Mouse (Mus musculus): ENCODE results near the gene Matk. TPM values are rescaled to one million over a fixed set of nuclear protein-coding genes. Genes with fewer than 3 reads are reported as not detected.

Matk gene
- total and polyA plus RNA-seq, 3 experiments = 0.23 to 1.0 TPM; not detected in 1

DNA sequence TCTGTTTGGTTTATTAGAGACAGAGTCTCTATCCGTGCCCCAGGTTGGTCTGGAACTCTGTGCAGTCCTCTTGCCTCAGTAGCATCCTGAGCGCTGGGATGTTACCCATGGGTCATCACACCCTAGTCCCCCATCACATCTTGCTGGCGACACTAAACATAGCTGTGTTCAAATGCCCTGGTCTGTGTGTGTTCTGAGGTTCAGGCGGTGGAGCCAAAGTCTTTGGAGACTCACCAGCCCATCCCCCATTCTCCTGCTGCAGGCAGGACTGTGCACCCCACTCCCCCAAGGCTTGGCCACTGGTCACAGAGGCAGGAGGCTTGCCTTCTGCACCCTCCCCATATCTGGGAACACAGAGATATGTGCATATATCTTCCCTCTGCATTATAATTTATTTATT lies 48.6 kb upstream of the Matk start:
- no peaks in the 10 kb centered on the region; a peak in 1 of 4 replicates for H3K27me3 ChIP-seq (ENCODE audit: control insufficient read depth in 1 of 2, insufficient read depth in 2 of 2, low read length in 2 of 2)
- DNase-seq (ENCODE audit: low read depth, low spot score) = no peak
- no peaks in the 10 kb centered on the region for H3K9me3 ChIP-seq (replicated peaks; ENCODE audit: insufficient read depth, low read length)
- TF ChIP-seq MAZ (IDR thresholded peaks at IDR 0.05; ENCODE audit: low read depth, low read length) = no peak
- TF ChIP-seq ELF1 (IDR thresholded peaks at IDR 0.05; ENCODE audit: low read depth, low read length) = no peak
- no peak overlapping the region for H3K4me3 ChIP-seq (ENCODE audit: control insufficient read depth in 1 of 2, insufficient read depth in 1 of 2, low read depth in 2 of 2, low read length in 2 of 2)
- no peaks in the 10 kb centered on the region for H3K79me2 ChIP-seq (ENCODE audit: control insufficient read depth, insufficient read depth, low read length, poor library complexity)
- H3K36me3 ChIP-seq (ENCODE audit: control insufficient read depth in 1 of 2, insufficient read depth in 2 of 2, low read length in 2 of 2) = no peaks in the 10 kb centered on the region; a peak in 1 of 4 replicates
- peaks cover 0 to 6% of the 10 kb centered on the region in 2 experiments; a peak in 1 of 4 replicates for H3K4me1 ChIP-seq (ENCODE audit: control insufficient read depth in 1 of 2, insufficient read depth in 2 of 2, low read length in 2 of 2)
- no peak overlapping the region for H3K9ac ChIP-seq (ENCODE audit: control insufficient read depth, low read depth, low read length, poor library complexity, severe bottlenecking)
- H3K27ac ChIP-seq (ENCODE audit: control insufficient read depth, low read depth, low read length) = no peak overlapping the region

DNA sequence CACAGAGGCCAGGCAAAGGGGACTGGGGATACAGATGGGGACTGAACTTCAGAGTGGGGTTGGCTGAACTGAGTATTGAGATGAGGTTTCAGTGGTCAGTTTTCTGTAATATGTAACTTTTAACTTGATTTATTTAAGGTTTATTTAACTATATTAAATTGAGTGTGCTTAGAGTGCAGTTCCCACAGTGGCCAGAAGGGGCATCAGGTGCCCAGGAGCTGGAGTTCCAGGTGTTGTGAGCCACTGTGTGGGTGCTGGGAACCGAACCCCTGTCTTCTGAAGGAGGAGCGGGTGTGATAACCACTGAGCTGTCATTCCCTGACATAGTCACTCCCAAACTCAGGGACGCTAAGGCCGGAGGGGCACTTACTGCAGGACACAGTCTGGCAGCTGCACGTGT lies 42.6 kb upstream of the Matk start:
- no peaks in the 10 kb centered on the region; a peak in 1 of 4 replicates for H3K27me3 ChIP-seq (ENCODE audit: control insufficient read depth in 1 of 2, insufficient read depth in 2 of 2, low read length in 2 of 2)
- H3K9me3 ChIP-seq (replicated peaks; ENCODE audit: insufficient read depth, low read length) = no peaks in the 10 kb centered on the region
- no peak for TF ChIP-seq ZKSCAN1 (IDR thresholded peaks at IDR 0.05; ENCODE audit: low read depth, low read length)
- peak; percentile 46 to 67 (median 57) for TF ChIP-seq CTCF (IDR thresholded peaks at IDR 0.05 in 2 of 3, conservative IDR thresholded peaks at IDR 0.05 in 1 of 3; ENCODE audit: control insufficient read depth in 1 of 3, insufficient read depth in 1 of 3, low read depth in 2 of 3, low read length in 3 of 3, poor library complexity in 1 of 3, severe bottlenecking in 1 of 3)
- peak; percentile 4; the same call in 1 of the 2 replicates for TF ChIP-seq RAD21 (IDR thresholded peaks at IDR 0.05; ENCODE audit: low read depth, low read length)
- TF ChIP-seq E2F4 (IDR thresholded peaks at IDR 0.05; ENCODE audit: borderline replicate concordance, low read depth, low read length) = no peak
- TF ChIP-seq MYB (IDR thresholded peaks at IDR 0.05; ENCODE audit: low read depth, low read length) = no peak
- no peak for TF ChIP-seq TAL1 (IDR thresholded peaks at IDR 0.05; ENCODE audit: low read length)
- peak; percentile 45 for DNase-seq (ENCODE audit: low read depth, low spot score)
- H3K4me1 ChIP-seq (ENCODE audit: control insufficient read depth in 1 of 2, insufficient read depth in 2 of 2, low read length in 2 of 2) = no peaks in the 10 kb centered on the region; a peak in 1 of 4 replicates
- no peak overlapping the region for H3K4me3 ChIP-seq (ENCODE audit: control insufficient read depth in 1 of 2, insufficient read depth in 1 of 2, low read depth in 2 of 2, low read length in 2 of 2)
- H3K9ac ChIP-seq (ENCODE audit: control insufficient read depth, low read depth, low read length, poor library complexity, severe bottlenecking) = no peak overlapping the region
- no peaks in the 10 kb centered on the region for H3K79me2 ChIP-seq (ENCODE audit: control insufficient read depth, insufficient read depth, low read length, poor library complexity)
- H3K27ac ChIP-seq (ENCODE audit: control insufficient read depth, low read depth, low read length) = no peak overlapping the region
- H3K36me3 ChIP-seq (ENCODE audit: control insufficient read depth in 1 of 2, insufficient read depth in 2 of 2, low read length in 2 of 2) = no peaks in the 10 kb centered on the region

DNA sequence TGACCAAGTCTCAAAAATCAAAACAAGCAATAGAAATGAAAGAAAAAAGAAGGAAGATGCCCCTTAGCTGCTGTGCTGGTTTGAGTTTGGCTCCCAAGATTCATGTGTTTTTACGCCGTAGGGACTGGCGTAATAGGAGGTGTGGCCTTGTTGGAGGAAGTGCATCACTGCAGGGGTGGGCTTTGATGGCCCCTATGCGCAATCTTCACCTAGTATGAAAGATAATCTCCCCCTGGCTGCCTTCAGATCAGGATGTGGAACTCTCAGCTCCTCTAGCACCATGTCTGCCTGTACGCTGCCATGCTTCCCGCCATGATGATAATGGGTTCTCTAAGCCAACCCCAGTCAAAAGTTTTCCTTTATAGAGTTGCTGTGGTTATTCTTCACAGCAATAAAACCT lies 36.5 kb upstream of the Matk start:
- peak overlapping the region; percentile 31 to 60; a peak in 3 of 4 replicates for H3K4me3 ChIP-seq (ENCODE audit: control insufficient read depth in 1 of 2, insufficient read depth in 1 of 2, low read depth in 2 of 2, low read length in 2 of 2)
- H3K4me1 ChIP-seq (ENCODE audit: control insufficient read depth in 1 of 2, insufficient read depth in 2 of 2, low read length in 2 of 2) = peaks cover 2 to 13% of the 10 kb centered on the region in 2 experiments
- H3K9me3 ChIP-seq (replicated peaks; ENCODE audit: insufficient read depth, low read length) = no peaks in the 10 kb centered on the region
- peak overlapping the region; percentile 48 for H3K27ac ChIP-seq (ENCODE audit: control insufficient read depth, low read depth, low read length)
- no peaks in the 10 kb centered on the region for H3K27me3 ChIP-seq (ENCODE audit: control insufficient read depth in 1 of 2, insufficient read depth in 2 of 2, low read length in 2 of 2)
- DNase-seq (ENCODE audit: low read depth, low spot score) = peak; percentile 90
- no peaks in the 10 kb centered on the region for H3K79me2 ChIP-seq (ENCODE audit: control insufficient read depth, insufficient read depth, low read length, poor library complexity)
- H3K36me3 ChIP-seq (ENCODE audit: control insufficient read depth in 1 of 2, insufficient read depth in 2 of 2, low read length in 2 of 2) = peaks cover 0 to 2% of the 10 kb centered on the region in 2 experiments; a peak in 1 of 4 replicates
- peak overlapping the region; percentile 49 for H3K9ac ChIP-seq (ENCODE audit: control insufficient read depth, low read depth, low read length, poor library complexity, severe bottlenecking)
- peak; percentile 63; the same call in 1 of the 2 replicates for TF ChIP-seq ZMIZ1 (IDR thresholded peaks at IDR 0.05; ENCODE audit: low read depth, low read length)
- no peak for TF ChIP-seq UBTF (IDR thresholded peaks at IDR 0.05; ENCODE audit: borderline replicate concordance, insufficient read depth, low read depth, low read length)
- TF ChIP-seq GABPA (IDR thresholded peaks at IDR 0.05; ENCODE audit: low read depth, low read length) = no peak
- TF ChIP-seq RCOR1 (IDR thresholded peaks at IDR 0.05; ENCODE audit: low read depth, low read length) = peak; percentile 43; the same call in 1 of the 2 replicates
- no peak for TF ChIP-seq USF2 (IDR thresholded peaks at IDR 0.05; ENCODE audit: borderline replicate concordance in 1 of 2, insufficient read depth in 1 of 2, low read depth in 1 of 2, low read length in 2 of 2)
- TF ChIP-seq E2F4 (IDR thresholded peaks at IDR 0.05; ENCODE audit: borderline replicate concordance, low read depth, low read length) = no peak
- no peak for TF ChIP-seq KAT2A (conservative IDR thresholded peaks at IDR 0.05; ENCODE audit: low read depth, low read length)
- 0 out of 2 replicates have a peak, but pooled peaks have one; percentile 19 for TF ChIP-seq ETS1 (IDR thresholded peaks at IDR 0.05; ENCODE audit: low read depth, low read length)
- TF ChIP-seq ZC3H11A (IDR thresholded peaks at IDR 0.05; ENCODE audit: low read depth, low read length) = no peak
- peak; percentile 45; the same call in 1 of the 2 replicates for TF ChIP-seq MAX (IDR thresholded peaks at IDR 0.05; ENCODE audit: low read length)
- no peak for TF ChIP-seq CHD1 (IDR thresholded peaks at IDR 0.05; ENCODE audit: low read depth, low read length)
- no peak for TF ChIP-seq JUND (IDR thresholded peaks at IDR 0.05; ENCODE audit: low read depth, low read length)
- TF ChIP-seq SMC3 (IDR thresholded peaks at IDR 0.05; ENCODE audit: low read depth, low read length) = no peak
- peak; percentile 56; the same call in 1 of the 2 replicates for TF ChIP-seq TCF12 (IDR thresholded peaks at IDR 0.05; ENCODE audit: low read depth, low read length)
- TF ChIP-seq ZNF384 (IDR thresholded peaks at IDR 0.05; ENCODE audit: low read depth, low read length) = no peak
- no peak for TF ChIP-seq MEF2A (IDR thresholded peaks at IDR 0.05; ENCODE audit: extremely low read depth, insufficient replicate concordance, low read depth, low read length, poor library complexity, severe bottlenecking)
- no peak for TF ChIP-seq MYB (IDR thresholded peaks at IDR 0.05; ENCODE audit: low read depth, low read length)
- peak; percentile 47; the same call in 1 of the 2 replicates for TF ChIP-seq GATA1 (IDR thresholded peaks at IDR 0.05; ENCODE audit: low read depth, low read length)
- peak; percentile 48 to 76; a peak in 2 of 4 replicates for TF ChIP-seq POLR2A (IDR thresholded peaks at IDR 0.05; ENCODE audit: control insufficient read depth in 1 of 2, insufficient read depth in 1 of 2, low read depth in 1 of 2, low read length in 2 of 2, poor library complexity in 1 of 2)
